Mouse (Mus musculus): ENCODE measurements around the gene Evi5.

The Evi5 gene

DNA sequence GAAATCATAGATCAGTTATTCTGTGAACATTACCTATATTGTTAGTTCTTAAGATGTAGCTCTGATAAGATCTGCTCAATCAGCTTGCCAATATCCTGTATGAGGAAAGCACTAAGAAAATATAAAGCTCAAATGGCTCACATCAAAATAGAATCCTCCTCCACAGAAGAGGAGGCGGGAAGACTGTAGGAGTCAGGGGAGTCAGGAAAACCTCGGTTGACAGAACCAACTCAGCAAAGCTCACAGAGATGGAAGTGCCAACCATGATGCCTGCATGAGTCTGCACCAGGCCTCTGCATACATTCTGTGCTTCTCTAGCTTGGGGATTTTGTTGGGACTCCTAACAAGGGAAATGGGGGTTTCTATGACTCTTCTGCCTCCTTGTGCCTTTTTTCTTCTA is 73.7 kb downstream of the Evi5 start:
- no peak for DNase-seq (ENCODE audit: low spot score)

DNA sequence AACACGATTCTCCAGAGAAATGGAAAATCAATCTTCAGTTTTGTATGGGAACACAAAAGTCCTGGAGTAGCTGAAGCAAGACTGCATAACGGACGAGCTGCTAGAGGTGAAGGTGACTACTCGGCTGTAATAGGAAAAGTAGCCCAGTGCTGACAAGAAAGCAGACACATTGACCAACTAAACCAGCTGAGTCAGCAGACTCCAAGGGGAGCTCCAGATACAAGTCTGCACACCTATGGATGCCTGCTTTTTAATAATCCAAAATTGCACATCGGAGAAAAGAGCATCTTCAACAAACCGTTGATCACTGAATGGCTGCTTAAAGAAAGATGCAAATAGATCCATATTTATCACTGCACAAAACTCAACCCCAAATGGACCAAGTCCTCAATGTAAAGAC is 76.6 kb downstream of the Evi5 start:
- no peak for DNase-seq (ENCODE audit: low spot score)

DNA sequence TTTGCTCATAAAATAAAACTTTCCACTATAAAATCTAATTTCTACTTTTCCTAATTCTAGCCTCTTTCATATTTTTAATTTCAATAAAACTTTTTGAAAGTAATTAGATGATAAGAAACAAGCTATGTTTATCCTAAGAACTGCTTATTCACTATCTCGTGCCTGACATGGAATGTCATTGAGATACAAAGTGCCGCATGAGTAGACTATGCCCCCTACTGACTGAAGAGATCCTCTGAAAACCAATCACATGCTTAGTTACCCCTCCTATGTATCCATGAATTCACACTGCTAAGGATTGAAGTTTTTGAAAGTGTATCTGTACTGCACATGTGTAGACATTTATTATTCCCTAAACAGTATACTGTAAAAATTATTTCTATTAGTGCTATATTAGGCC is 81.0 kb downstream of the Evi5 start:
- DNase-seq (ENCODE audit: low spot score), result no peak

DNA sequence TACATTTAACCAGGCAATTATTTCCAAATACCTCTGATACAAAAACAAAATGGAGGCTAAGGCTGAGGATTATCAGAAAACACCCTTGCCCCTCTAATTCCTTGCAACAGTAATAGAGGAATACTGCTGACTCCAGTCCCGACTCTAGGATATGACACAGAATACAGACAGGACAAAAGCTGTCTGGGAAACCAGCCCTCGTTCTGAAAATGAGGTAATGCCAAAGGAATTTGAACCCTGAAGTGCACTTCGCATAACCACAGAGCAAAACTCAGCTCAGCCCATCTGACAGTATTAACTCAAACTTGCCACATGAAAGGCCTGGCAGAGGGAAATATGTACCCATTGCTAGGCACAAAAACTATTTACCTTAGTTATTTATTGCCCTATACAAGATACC is 81.6 kb downstream of the Evi5 start:
- no peak for DNase-seq (ENCODE audit: low spot score)

DNA sequence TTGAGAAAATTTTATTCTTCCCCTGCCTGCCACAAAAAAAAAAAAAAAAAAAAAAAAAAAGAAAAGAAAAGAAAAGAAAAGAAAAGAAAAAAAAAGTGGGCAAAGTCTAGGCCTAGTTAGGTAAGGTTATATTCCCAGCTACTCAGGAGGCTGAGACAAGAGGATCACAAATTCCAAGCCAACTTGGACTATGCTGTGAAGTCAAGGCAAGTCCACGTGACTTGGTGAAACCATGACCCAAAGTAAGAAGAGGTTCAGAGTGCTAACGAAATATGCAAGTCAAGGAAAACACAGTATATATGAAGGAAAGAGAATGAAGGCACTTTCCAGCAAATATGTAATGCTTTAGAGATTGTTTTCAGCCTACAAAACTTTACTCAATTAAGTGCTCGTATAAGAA is 82.4 kb downstream of the Evi5 start:
- no peak for DNase-seq (ENCODE audit: low spot score)

DNA sequence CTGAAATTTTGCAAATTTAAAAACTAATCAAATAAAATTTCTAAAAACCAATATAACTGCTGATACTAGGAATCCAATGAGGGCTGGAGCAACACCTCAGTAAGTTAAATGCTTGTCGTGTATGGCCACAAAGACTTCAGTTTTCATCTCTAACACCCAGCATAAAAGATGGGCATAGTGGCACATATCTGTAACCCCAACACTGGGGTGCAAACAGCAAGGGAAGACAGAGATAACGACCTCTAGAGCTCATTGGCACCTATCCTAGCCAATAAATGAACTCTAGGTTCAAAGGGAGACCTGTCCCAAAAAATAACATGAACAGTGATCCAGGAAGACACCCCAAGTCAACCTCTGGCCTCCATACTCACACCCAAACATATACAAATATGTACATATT is 82.9 kb downstream of the Evi5 start:
- DNase-seq (ENCODE audit: low spot score), result no peak

DNA sequence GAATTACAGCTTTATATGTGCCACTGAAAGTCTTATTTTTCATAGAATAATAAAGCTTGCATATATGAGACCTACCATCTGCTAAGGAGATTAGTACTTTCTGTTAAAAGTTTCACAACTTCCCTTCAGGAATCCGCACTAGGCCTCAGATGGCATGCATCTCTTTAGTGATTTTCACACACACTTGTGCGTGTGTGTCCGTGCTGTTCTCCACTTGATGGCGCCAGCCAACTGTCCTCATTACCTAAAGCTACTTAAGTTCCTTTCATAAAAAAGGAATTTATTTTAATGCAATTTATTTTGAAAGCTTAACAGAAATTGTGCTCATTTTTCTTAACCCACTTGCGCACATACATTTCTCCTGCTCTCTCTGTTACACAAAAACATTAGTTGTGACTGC is 85.4 kb downstream of the Evi5 start:
- no peak for DNase-seq (ENCODE audit: low spot score)

DNA sequence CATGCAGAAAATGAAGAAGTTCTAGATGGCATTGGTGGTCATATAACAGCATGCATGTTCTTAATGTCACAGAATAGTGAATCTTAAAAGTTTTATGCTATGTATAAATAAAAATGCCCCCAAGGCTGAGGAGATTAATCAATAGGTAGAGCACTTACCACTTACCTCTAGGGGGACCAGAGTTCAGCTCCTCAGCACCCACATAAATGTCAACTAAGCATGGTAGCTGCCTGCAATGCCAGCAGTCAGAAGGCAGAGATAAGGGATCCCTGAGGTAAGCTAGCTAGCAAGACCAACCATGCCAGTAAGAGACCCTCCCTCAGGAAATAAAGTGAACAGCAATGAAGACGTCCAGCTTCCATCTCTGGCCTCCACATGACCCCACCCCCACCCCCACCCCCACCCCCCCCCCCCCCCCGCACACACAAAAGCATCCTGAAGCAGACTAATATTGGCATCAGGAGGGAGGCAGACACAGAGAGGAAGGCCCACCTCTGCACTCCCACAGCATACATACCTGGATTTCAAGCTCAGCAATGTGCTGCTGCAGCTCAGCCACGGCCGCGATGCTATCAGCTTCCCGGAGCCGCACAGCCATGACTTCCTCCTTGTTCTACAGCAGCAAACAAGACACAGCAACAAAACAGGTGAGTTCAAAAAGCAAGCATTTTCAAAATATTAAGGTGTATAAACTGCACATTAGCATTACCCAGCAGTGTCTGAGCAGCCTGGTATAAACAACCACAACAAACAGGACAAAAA is 87.0 kb downstream of the Evi5 start:
- DNase-seq (ENCODE audit: low spot score), result no peak

DNA sequence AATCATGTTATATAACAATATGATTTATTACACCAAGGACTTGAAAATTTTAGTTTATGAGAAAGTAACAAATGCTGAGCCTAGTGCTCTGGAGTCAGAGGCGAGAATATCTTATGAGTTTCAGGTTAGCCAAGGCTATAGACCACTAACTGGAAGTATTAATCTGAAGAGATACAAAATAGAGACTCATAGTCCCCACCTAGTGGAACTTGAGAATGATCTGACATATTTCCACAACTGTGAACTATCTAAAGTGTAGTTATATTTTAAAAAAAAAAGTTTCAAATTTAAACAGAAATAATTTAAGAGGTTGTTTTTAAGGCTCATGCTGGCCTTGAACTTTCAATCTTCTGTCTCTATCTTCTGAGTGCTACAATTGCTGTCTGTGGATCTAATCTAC is 92.5 kb downstream of the Evi5 start:
- no peak for DNase-seq (ENCODE audit: low spot score)

DNA sequence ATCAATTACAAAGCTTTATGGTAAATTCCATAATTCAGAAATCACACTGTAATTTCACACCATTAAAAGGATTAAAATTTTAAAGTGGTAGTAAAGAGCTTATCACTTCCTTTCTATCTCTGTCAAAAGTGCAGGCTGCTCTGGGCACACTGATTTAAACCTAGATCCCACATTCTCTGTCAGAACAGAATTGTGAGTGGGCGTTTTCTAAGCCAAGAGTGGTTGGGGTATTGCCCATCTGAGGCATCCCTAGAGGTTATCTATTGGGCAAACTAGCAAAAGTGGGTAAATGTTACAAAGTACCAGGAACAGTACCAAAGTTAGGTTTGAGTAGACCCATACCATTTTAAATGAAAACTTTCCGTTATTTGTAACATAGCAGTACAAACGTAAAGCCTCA is 96.1 kb downstream of the Evi5 start:
- no peak for DNase-seq (ENCODE audit: low spot score)

DNA sequence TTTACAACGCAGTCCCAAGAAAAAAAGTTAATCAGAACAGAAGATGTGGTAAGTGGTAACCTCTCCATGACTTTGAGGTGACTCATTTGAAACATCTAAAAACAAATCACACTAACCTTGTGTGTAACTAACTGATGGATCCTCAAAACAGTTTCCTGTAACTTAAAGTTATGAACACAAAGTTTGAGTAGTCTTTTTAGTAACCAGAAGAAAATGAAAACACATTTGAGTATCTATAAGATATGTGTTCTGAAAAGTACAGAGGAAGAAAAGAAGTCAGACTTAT is 97.4 kb downstream of the Evi5 start:
- no peak for DNase-seq (ENCODE audit: low spot score)

DNA sequence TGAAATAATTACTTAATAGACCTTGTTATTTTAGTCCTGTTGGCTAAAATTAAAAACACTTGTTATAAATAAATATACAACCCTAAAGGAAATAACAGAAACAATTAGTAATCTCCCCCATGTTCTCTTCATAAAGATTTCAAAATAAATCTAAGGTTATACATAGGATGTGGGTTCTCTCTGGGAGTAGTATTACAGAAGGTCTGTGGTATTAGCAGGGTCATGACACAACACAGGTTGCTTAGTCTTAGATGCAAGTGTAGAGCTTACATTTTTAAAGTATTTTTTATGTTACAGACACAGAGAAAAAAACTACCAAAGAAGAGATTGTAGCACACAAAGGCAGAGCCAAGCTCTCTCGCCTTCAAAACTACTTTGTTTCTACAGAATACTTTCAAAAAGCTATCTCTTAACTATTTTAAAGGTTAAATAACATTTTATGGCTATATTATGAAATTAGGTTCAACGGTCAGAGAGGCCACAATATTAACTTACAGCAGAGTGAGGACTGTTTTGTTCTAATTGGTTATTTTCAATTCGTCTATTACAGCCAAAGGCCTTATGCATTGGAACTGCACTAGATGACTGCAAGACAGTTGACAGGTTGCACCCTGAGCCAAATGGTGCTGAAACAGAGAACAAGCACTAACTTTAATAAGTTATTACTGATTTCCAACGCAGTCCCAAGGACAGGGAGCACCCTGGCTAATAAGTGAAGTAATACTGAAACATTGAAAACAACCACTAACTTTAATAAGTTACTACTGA is 97.9 kb downstream of the Evi5 start:
- no peak for DNase-seq (ENCODE audit: low spot score)

DNA sequence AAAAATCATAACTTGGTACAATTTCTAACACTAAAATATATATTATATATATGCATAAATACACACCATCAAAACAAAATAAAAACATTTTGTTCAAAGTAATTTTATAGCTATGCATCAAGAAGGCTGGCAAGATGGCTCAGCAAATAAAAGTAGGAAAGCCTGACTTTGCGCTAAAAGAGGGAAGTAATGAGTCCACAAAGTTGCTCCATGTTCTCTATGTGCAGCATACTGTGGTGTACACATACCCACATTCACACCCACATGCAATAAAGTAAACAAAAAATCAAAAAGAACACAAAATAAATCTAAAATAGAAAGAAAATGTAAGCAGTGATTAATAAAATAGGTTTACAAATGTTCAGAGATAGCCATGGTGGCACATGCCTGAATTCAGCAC is 99.0 kb downstream of the Evi5 start:
- no peak for DNase-seq (ENCODE audit: low spot score)

DNA sequence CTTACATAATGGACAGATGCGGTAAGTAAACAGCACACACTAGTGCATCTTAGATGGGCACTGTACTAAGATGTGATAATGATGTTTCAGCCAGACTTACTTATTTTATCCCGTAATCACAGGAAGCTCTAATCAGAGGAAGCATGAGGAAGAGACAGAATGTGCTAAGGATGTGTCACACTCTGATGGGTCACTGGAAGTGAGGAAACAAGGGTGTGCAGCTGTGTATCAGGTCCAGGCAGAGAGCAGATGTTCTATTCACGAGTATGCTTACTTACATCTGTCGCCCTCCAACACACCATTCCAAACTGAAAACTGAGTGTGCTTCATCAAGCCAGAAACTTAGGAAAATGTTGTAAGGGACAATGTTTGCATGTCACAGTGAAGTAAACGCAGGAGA is 102.9 kb downstream of the Evi5 start:
- DNase-seq (ENCODE audit: low spot score), result no peak

DNA sequence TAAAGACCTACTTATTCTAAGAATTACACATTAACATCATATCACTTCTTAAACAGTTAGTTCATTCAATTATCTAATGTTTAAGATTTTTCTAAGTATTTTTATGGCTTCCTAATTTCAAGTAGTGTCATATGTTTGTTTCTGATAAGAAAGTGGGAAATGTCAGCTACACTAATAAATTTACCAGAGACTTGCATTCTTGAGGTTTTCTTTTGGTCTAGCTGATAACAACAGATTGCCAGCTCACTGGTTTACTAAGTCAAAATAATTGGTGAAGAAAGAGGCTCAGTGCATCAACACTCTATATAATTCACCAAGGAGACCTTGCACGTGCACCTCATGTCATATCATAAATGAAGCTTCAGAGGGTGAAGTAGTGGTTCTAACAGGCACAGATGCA is 106.7 kb downstream of the Evi5 start:
- no peak for DNase-seq (ENCODE audit: low spot score)

DNA sequence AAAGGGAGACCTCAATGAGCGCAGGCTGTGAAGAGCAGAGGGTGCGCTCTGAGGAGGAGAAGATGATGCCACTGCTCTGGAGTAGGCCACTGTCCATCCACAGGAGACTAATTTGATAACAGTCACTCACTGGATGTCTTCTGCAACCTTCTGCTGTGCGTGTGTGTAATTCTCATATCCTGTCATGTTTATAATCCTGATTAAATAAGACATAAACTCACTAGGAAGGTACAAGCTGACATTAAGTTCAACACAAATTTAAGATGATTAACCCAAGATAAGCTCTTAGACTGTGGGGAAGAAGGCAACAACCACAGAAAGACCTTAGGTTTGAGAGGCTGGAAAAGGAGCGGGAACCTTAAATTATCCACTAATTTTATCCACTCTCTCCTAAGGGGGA is 109.0 kb downstream of the Evi5 start:
- no peak for DNase-seq (ENCODE audit: low spot score)

DNA sequence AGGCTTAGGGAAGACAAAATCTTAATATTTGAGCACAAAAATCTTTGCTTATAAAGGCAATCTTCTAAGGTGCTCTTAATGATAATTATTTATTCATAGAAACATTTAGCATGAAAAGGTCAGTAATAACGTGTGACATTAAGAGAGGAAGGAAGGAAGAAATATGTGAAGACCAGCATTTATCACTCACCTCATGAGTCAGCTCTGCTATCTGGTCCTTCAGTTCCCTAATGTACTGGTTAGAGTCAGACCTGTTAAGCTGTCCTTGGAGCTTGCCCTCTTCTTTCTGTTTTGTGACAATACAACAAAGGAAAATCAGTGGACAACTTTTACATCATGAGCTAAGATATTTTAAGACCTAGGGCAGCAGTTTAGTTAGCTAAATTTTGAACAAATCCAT is 110.4 kb downstream of the Evi5 start:
- DNase-seq (ENCODE audit: low spot score), result no peak

DNA sequence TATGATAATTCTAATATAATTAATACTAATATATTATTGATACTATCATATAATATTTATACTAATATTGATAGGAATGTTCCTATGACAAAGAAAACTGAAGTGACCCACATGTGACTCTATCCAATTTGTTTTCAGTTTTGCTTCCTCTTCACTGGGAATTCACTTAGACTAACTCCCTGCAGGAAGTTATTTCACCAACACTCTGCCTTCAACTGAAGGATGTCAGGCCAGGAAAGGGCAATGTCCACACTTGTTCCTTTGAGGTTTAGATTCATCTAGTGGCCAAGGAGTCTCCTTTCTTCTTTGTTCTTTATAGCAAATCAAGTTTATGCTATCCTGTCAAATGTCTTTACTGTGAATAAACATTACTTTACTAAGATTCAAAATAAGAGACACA is 111.2 kb downstream of the Evi5 start:
- DNase-seq (ENCODE audit: low spot score), result no peak

DNA sequence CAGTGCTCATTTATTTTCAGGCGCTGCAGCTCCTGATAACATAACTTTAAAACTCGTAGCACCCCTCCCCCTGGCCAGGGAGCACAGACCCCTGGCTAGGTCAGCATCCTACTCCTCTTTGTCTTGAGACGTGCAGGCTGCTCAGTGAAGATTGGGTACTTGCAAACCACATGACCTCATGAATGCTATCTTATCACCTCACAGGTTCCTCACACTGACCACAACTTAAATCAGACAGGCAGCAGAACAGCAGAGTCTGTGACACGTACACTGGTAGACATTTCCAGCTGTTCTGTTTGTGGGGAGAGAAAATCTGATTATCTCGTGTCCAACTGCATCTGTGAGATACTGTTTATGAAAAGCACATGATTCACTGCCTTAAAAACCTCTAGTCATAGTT is 115.8 kb downstream of the Evi5 start:
- DNase-seq (ENCODE audit: low spot score), result no peak

DNA sequence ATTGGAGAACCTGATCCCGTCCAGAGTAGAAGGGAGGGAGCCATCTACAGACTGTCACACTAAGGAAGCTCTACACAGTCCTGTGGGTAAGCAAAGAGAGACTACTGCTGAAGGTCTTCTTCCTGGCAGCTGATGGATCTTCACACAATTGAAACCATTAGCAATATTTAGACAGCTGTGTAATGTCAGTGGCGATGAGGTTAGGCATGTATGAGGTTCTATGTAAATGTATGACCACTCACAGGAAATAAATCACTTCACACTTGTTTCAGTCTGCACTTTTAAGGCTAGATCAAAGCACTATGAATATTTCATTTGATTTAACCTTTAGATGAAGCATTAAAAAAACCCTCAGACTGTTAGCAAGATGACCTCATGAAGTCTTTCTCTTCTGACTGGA is 118.8 kb downstream of the Evi5 start:
- no peak for DNase-seq (ENCODE audit: low spot score)

DNA sequence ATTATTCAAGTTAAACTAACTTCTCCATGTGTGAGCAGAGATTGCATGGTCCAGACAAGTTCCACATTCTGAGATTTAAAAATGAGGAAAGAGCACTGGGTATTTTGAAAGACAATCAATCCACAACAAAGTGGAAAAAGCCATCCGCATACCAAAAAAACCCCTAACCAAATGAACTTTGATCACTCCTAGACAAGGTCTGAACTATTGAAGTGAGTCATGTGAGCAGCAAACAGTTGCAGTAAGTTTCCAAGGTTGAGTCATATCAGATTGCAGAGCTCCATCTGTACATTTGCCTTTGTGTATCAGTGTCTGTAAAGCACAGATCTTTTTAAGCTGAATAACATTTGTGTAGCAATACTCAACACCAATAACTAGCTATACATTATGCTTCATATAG is 120.2 kb downstream of the Evi5 start:
- DNase-seq (ENCODE audit: low spot score), result no peak

DNA sequence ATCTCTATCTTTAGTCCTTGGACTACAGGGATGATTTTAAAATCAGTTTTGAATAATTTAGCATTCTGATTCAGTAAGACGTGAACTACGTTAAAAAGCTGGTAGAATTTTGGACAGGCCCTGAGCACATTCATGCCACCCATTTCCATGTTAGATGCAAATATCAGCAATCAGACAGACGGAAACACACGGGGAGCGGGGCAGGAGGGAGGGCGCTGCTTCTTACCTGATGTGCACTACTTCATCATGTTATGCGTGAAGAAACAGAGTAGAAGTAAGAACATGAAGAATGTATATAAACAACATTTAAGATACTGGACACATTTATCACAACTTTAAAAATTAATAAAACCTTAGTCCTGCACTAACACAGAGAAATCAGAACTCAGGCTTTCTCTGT is 121.3 kb downstream of the Evi5 start:
- no peak for DNase-seq (ENCODE audit: low spot score)

DNA sequence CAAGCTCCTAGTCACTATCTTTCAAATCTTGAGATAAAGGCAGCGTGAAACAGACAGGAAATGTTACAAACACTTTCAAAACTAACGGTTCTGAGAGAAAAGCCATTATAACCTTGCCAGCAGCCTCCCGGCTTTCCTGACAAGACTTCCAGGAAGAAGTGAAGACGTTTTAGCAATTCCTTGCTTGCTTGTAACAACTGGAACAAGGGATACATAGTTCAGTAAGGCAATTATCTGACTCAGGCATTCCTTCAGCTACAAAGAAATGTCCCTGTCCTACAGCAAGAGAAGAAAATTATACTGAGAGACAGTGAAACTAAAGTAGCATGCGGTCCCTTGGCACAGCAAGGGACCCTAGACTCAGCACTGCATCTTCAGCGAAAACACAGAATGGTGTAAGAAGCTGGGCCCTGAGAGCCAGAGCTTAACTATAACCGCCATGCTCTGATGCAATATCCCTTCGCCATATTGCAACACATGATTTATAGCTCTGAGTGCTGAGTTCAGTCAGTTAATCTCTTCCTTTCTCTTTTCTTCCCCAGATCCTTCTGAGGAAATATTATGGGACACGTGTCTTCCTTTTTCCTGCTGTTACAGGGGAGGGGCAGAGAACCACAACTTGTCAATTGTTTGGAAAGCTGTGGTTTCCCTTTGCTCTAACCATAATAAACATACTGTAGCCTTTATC is 125.5 kb downstream of the Evi5 start:
- DNase-seq (ENCODE audit: low spot score), result no peak

DNA sequence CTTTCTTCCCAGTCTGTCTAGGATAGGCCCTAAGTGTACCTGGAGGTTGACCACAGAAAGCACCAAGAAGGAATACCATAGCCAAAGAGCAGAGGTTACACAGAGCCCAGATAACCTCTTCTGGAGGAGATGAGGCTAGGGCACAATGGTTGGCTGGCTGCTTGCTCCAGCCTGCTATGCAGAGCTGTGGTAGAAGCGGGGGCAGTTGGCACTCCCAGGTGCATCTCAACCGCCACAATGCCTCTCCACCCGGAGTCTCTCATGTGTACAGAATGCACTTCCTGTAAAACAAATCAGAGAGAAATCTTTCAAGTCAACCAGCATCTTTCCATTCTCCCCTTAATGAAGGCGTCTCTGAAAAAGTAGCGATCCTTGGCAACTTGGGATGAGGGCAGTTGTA is 135.9 kb downstream of the Evi5 start:
- no peak for DNase-seq (ENCODE audit: low spot score)
